Comparison of ENCODE assay signal across 9 mouse cellular contexts in the genomic region with DNA sequence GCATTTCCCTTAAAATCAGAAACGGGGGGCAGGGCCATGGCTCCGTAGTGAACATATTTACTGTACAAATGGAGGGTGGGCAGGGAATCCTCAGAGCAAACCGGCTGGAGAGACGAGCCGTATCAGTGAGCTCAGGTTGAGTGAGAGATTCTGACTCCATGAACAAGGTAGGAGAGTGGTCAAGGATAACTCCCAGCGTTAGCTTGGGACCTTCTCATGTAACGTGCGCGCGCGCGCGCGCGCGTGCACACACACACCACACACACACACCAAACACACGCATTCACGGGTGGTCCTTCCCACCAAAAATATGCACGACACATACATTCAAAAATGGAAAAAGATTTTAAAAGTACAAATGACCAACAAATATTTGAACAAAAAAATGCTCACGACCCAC. TPM values are rescaled to one million over a fixed set of nuclear protein-coding genes. Genes with fewer than 3 reads are reported as not detected.
DNase-seq lines count a peak whose midpoint lies in the region; ATAC-seq and TF ChIP-seq lines count a peak whose summit lies in the region.
"Had no signal": no experiment of that assay in that cellular context is flagged by ENCODE, and none has a peak within 500 bp of the region (broad histone marks: within the 10 kb centered on the region; RNA-seq: fewer than 3 reads in every experiment).

No protein-coding gene starts in this region.

- ATAC-seq in liver, embryonic 11.5 days (replicated peaks; ENCODE audit: low FRiP score) = no peak

- H3K9ac ChIP-seq in liver, embryonic 11.5 days (ENCODE audit: low read depth, low read length) = no peak overlapping the region; the same call in 1 of the 2 replicates
- H3K9ac ChIP-seq: midbrain, embryonic 12.5 days had no signal

- no peaks in the 10 kb centered on the region for H3K27me3 ChIP-seq in cerebellum, adult 2 months (ENCODE audit: control insufficient read depth, insufficient read depth, low read length)
- no peaks in the 10 kb centered on the region for H3K27me3 ChIP-seq in liver, embryonic 11.5 days (replicated peaks; ENCODE audit: control insufficient read depth, insufficient read depth, low read length)
- H3K27me3 ChIP-seq: midbrain, embryonic 12.5 days had no signal

- H3K9me3 ChIP-seq in liver, embryonic 11.5 days (ENCODE audit: control insufficient read depth, low read length) = no peaks in the 10 kb centered on the region
- H3K9me3 ChIP-seq: midbrain, embryonic 12.5 days had no signal

- WGBS in cerebellum, adult 2 months = 85% methylated on average over 20 of the region's 20 CpGs
- WGBS in liver, embryonic 11.5 days = 73% methylated on average over 20 of the region's 20 CpGs

- peak overlapping the region; percentile 40 for H3K4me3 ChIP-seq in cerebellum, adult 2 months (replicated peaks; ENCODE audit: insufficient read depth, low read depth, low read length)
- peak overlapping the region; percentile 23; the same call in 1 of the 2 replicates for H3K4me3 ChIP-seq in layer of hippocampus, adult 2 months
- peak overlapping the region; percentile 56 for H3K4me3 ChIP-seq in brown adipose tissue, adult 24 weeks (ENCODE audit: insufficient read depth, low read depth, low read length)
- H3K4me3 ChIP-seq in liver, embryonic 11.5 days (ENCODE audit: low read depth, low read length) = peak overlapping the region; percentile 20; the same call in 1 of the 2 replicates
- H3K4me3 ChIP-seq: midbrain, embryonic 12.5 days had no signal

- TF ChIP-seq POLR2A in cerebellum, adult 2 months (IDR thresholded peaks at IDR 0.05; ENCODE audit: borderline replicate concordance, insufficient read depth, low read length) = no peak

- H3K4me1 ChIP-seq in cerebellum, adult 2 months (ENCODE audit: control insufficient read depth, insufficient read depth, low read length) = peaks cover 8% of the 10 kb centered on the region; the same call in 1 of the 2 replicates
- H3K4me1 ChIP-seq in brown adipose tissue, adult 24 weeks (ENCODE audit: control insufficient read depth, insufficient read depth, insufficient read length, low read length) = peaks cover 10% of the 10 kb centered on the region; the same call in 1 of the 2 replicates
- H3K4me1 ChIP-seq in liver, embryonic 11.5 days (replicated peaks; ENCODE audit: control insufficient read depth, insufficient read depth, low read length) = peaks cover 5% of the 10 kb centered on the region

- H3K4me2 ChIP-seq in liver, embryonic 11.5 days = peak overlapping the region; percentile 38
- H3K4me2 ChIP-seq: midbrain, embryonic 12.5 days had no signal

- peak in 1 of 2 experiments; percentile 7 for DNase-seq in cerebellum, adult 2 months
- DNase-seq in cerebellum, postnatal 10 days = no peak
- DNase-seq in layer of hippocampus, adult 2 months (ENCODE audit: low spot score in 2 of 2) = no peak
- DNase-seq in layer of hippocampus, adult 9-11 months = no peak
- no peak for DNase-seq in liver, embryonic 11.5 days (ENCODE audit: low spot score)
- DNase-seq in cerebellum, adult 11-12 months = no peak
- no peak for DNase-seq in right cerebral cortex, adult 18-20 months

- H3K27ac ChIP-seq in cerebellum, adult 2 months (ENCODE audit: insufficient read depth, low read length) = no peak overlapping the region
- peak overlapping the region; percentile 37; the same call in 1 of the 2 replicates for H3K27ac ChIP-seq in layer of hippocampus, adult 2 months
- H3K27ac ChIP-seq in brown adipose tissue, adult 24 weeks (replicated peaks; ENCODE audit: low read depth, low read length) = no peak overlapping the region
- no peak overlapping the region for H3K27ac ChIP-seq in liver, embryonic 11.5 days (ENCODE audit: low read depth, low read length)

- TF ChIP-seq CTCF in cerebellum, adult 2 months (IDR thresholded peaks at IDR 0.05; ENCODE audit: borderline replicate concordance, insufficient read depth, low read depth, low read length) = no peak
- no peak for TF ChIP-seq CTCF in layer of hippocampus, adult 2 months (conservative IDR thresholded peaks at IDR 0.05)

- peaks cover 11% of the 10 kb centered on the region for H3K36me3 ChIP-seq in liver, embryonic 11.5 days (ENCODE audit: control insufficient read depth, insufficient read depth, low read length)

RNA-seq across cellular contexts. Expression of gene Pmpcb, which starts 1.8 kb away (rescaled TPM):
- polyA plus RNA-seq in cerebellum, adult 2 months (2012; rRNA removed) = 76.7 and 81.8 TPM in 2 replicates
- total RNA-seq in layer of hippocampus, adult 2 months (2021) = 10 to 100 TPM; 72.9 to 73.9 TPM
- polyA plus RNA-seq in brown adipose tissue, adult 24 weeks (2012; ENCODE audit: insufficient read depth, insufficient read length, missing spikeins) = 426 and 475 TPM in 2 replicates
- polyA plus RNA-seq in liver, embryonic 11.5 days (2014; fragmentation: Nextera tagmentation; extraction: Ambion mirVana) = 89.6 and 90.9 TPM in 2 replicates

RNA-seq across cellular contexts. Expression of gene Napepld, which starts 33.9 kb away (rescaled TPM):
- 7.4 and 7.7 TPM in 2 replicates for polyA plus RNA-seq in cerebellum, adult 2 months (2012; rRNA removed)
- total RNA-seq in layer of hippocampus, adult 2 months (2021) = 10 to 100 TPM; 28.4 to 34.7 TPM
- 9.0 and 12.9 TPM in 2 replicates for polyA plus RNA-seq in brown adipose tissue, adult 24 weeks (2012; ENCODE audit: insufficient read depth, insufficient read length, missing spikeins)
- polyA plus RNA-seq in liver, embryonic 11.5 days (2014; fragmentation: Nextera tagmentation; extraction: Ambion mirVana) = 3.6 and 3.9 TPM in 2 replicates

RNA-seq across cellular contexts. Expression of gene Dnajc2, which starts 50.0 kb away (rescaled TPM):
- 15.7 and 17.4 TPM in 2 replicates for polyA plus RNA-seq in cerebellum, adult 2 months (2012; rRNA removed)
- 10 to 100 TPM; 28.0 to 34.1 TPM for total RNA-seq in layer of hippocampus, adult 2 months (2021)
- polyA plus RNA-seq in brown adipose tissue, adult 24 weeks (2012; ENCODE audit: insufficient read depth, insufficient read length, missing spikeins) = 16.8 and 19.9 TPM in 2 replicates
- polyA plus RNA-seq in liver, embryonic 11.5 days (2014; fragmentation: Nextera tagmentation; extraction: Ambion mirVana) = 99.9 and 104 TPM in 2 replicates

RNA-seq across cellular contexts. Expression of gene Psmc2, which starts 50.0 kb away (rescaled TPM):
- 106 and 111 TPM in 2 replicates for polyA plus RNA-seq in cerebellum, adult 2 months (2012; rRNA removed)
- 100 to 1,000 TPM; 116 to 118 TPM for total RNA-seq in layer of hippocampus, adult 2 months (2021)
- polyA plus RNA-seq in brown adipose tissue, adult 24 weeks (2012; ENCODE audit: insufficient read depth, insufficient read length, missing spikeins) = 83.9 and 86.9 TPM in 2 replicates
- polyA plus RNA-seq in liver, embryonic 11.5 days (2014; fragmentation: Nextera tagmentation; extraction: Ambion mirVana) = 229 and 246 TPM in 2 replicates
